Mouse (Mus musculus): Measurements from ENCODE around the gene Mgst2.

Gene Mgst2

DNA sequence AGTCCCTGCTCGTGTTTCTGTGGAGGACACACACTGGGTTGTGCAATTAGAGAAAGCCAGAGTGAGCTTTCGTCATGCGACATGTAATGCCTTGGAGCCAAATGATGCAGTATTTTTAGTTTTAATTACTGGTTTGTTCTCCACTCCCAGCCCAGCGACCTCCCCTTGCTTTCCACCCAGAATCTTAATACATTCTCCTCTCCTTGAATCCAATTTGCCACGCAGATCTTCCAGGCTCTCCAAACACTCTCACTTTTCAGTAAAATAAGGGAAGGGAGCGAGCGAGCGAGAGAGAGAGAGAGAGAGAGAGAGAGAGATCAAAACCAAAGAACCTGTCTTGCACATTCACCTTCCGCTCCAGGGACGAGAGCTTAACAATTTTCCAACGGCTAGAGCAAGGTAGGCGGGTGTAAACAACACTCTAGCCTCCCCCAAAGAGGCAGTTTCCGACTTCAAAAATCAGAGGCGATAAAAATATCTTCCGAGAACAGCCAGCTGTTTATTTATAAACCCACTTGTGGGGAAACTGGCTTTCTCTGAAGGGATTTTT is 40.6 kb downstream of the Mgst2 start:
- in situ Hi-C loops (cut with MboI, MseI), result no loop called here

DNA sequence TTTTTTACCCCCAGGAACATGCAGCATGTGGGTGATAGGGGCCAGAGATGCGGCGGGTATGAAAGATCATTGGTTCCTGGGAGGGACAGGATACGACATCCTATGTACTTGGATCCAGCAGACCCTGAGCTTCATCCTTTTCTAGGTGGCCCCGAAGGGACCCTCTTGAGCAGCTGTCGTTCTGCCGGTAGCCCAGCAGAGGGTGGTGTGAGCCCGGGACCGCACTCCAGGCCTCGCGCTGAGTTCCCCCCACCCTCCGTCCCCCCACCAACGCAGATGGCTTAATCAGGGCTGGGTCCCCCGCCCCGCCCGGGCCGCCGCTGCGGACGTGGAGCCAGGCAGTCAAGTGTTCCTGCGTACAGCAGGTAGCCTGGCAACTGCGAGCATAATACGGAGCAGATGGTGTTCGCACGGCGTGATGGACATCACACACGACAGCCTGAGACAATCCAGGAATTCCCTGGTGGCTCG is 41.2 kb downstream of the Mgst2 start:
- in situ Hi-C loops (cut with MboI, MseI), result no loop called here

DNA sequence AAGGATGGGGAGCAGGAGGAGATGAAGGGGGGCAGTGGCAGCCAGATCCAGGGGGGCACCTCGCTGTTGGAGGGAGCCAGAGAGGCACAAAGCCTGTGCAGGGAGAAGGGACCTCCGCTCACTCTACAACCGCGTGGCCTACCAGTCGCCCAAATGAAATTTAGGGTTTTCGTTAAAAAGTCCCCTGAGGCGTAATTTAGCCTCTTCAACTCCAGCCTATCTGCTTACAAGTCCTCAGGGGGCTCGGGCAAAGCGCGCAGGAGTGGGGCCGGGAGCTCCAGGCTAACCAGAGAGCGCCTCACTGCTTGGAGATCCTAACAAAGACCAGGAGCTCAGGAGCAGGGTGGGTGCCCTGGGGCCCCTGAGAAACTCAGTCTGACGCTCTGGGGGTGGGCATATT is 41.8 kb downstream of the Mgst2 start:
- in situ Hi-C loops (cut with MboI, MseI), result no loop called here

DNA sequence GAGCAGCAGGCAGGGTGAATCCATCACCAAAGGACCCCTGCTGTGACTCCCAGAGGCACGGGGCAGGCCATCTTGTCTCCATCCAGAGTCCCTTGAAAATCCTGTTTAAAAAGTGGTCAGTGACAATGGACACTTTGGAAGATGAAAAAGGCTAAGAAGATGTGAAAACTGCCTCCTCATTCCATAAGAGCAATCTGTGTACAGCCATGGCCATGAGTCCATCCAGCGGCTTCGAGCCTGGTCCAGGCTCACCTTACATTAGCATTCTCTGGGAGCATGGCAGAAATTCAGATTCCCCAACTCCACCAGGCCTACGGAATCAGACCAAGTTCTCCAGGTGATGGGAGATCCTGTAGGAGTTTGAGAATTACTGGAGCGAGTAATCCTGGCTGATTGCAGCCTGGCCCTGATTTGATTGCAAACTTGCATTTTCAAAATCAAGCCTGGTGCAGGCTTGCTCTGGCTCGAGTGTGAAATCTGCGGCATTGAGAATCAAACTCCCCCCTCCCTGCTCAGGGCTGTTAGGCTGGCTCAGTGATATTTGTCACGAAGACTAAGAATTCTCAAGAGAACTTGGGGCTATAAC is 42.6 kb downstream of the Mgst2 start:
- in situ Hi-C loops (cut with MboI, MseI), result no loop called here

DNA sequence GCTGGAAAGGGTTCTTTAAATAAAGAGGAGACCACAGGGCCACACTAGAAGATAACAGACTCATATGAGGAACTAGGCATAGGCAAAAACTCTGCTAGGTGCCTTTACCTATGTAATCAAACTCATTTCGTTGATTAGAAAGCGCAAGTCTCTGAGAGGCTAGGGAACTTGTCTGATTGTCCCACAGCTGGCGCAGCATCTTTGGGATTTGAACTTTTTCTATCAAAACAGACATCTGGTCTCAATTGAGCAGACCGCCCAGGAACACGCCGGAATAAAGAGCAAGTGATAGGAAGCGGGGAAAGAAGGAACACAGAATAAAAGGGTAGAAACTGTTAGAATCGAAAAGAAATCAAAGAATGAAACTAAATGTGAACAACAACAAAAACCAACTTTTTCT is 43.3 kb downstream of the Mgst2 start:
- in situ Hi-C loops (cut with MboI, MseI), result no loop called here

DNA sequence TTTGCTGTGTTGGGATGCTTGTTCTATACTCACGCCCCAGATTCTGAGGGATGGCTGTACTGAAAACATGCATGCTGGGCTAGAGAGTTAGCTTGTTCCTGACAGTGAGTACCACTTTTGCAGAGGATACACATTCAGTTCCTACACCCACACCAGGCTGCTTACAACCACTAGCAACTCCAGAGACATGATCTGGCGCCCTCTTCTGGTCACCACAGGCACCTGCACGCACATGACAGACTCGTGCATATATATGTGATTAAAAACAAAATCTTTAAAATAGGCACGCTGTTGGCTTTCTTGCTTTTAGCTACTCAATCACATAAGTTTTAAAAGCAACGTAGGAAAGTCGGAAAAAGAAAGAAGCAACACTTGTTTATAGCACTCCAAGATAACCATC is 45.1 kb downstream of the Mgst2 start:
- in situ Hi-C loops (cut with MboI, MseI), result loop anchor here (5.0 kb wide), 1 partner anchor 537 kb away; no protein-coding TSS in a partner anchor

DNA sequence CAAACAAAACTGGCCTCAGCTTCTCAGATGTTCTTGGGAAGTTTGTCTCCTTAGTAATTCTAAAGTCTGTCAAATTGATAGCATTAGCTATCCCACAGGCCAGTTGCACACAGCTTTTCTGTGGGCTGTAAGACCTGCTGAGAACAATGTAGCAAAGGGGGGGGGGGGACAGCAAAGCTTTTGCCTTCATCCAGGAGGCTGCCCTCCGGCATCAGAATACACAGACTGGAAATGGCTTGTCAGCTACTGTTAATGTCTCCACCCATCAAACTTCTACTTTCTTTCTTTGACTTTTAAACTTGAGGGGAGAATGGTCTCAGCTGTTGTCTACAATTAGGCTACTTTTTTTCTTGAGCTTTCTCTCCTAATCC is 48.2 kb downstream of the Mgst2 start:
- in situ Hi-C loops (cut with MboI, MseI), result loop anchor here (5.0 kb wide), 1 partner anchor 534 kb away; no protein-coding TSS in a partner anchor

DNA sequence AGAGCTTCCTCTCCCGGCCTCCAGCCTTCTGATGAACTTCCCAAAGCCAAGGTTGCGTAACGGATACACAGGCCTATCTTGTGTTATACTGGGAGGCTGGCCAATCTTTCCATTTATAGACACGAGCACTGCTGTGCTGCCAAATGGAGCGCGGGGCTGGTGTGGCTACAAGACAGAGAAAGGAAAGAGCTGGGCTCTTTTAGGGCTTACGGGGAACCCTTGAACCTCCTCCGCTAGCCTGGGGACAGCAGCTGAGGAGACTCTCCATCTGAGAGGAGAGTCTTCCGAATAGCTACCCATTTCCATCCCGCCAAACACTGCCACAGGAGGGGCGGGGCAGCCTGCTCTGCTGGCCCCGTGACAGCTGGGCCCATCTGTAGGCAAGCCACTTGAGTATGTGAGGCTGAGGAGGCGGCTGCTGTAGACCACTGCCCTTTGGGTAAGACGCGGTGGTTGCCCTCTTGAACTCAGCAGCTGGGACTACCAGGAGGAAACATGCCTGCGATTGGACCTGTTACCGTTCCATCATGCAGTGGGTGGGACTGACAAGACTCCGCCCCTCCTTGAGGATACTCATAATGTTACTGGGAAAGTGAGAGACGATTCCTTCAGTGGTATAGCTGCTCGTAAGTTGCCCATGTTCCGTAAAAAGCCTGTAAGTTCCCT is 48.7 kb downstream of the Mgst2 start:
- in situ Hi-C loops (cut with MboI, MseI), result loop anchor here (5.0 kb wide), 1 partner anchor 533 kb away; no protein-coding TSS in a partner anchor

DNA sequence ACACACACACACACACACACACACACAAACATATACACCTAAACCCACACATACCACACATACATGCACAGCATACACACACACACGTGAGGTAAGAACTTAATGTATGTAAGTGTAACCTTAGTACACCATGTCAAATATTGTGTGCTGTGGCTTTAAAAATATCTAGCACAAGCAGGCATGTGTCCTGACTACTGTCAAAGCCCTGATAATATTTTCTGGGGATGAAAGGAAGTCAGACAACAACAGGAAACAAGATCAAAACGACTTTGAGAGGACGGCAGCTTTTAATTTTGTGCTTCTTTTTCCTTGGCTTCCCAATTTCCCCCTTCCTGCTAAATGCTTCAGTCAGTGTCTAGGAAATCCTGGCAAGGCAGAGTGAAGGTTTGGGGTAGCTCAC is 52.2 kb downstream of the Mgst2 start:
- in situ Hi-C loops (cut with MboI, MseI), result no loop called here

DNA sequence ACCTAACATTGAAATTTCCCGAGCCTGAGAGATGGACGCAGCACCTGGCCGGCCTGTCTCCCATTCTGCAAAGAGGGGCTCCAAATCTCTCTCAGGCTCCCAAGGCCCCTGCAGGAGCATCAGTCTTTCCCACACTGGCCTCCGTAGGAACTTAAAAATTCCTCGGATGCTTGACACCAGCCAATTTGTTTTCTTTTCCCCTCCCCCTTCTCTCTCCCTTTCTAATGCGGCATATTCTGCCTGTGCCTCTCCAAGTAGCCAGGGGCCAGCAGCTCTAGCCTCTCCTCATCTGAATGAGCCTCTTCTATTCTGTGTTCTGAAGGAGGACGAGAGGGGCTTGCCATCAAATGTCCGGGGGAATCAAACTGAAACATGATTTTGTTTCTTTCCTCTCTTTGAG is 53.1 kb downstream of the Mgst2 start:
- in situ Hi-C loops (cut with MboI, MseI), result no loop called here

DNA sequence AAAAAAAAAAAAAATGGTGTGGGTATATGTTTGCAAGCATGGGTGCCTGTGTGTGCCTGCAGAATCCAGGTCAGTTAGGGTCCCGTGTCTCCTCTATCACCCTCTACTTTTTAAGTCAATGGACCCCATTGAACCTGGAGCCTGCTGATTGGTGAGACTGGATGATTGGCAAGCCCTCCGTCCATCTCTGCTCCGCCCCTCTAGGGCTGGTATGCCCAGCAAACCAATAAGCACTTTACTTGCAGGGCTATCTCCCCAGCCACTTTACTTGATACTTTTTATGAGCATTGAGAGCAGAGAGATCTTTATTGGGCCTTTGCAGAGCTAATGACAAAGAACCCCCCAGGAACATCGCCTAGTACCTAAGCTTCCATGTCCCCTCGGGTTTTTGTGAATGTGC is 54.3 kb downstream of the Mgst2 start:
- in situ Hi-C loops (cut with MboI, MseI), result no loop called here

DNA sequence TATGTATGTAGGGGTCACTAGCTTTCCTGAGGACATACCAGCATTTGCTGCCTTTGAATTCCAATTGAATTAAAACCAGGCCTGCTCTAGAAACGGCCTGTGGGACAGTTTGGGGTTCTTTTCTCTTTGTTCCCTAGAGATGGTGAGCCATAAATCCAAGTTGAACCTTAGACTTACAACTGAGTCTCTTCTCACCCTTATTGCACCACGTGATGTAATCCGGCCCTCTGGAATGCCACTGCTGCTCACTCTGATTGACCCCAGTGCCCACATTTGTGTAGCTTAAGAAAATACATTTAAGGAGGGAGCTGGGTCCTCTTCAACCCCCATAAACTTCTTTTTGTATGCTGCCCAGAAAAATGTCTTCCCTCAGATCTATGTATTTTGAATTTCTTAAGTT is 57.3 kb downstream of the Mgst2 start:
- in situ Hi-C loops (cut with MboI, MseI), result no loop called here

DNA sequence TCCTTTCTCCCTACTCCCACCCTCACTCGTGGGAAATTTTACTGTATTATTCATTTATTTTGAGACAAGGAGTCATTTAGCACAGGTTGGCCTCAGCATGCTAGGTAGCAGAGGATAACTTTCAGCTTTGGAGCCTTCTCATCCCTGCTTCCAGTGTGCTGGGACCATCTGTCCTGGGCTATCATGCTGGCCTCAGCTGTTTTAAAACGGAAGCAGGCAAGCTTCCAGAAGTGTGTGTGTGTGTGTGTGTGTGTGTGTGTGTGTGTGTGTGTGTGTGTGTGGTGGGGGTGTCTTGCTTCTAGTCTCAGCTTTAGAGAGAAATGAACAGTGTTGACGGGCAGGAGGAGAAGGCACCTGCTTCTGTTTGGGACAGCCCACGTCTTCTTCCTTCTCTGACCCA is 57.7 kb downstream of the Mgst2 start:
- in situ Hi-C loops (cut with MboI, MseI), result no loop called here

DNA sequence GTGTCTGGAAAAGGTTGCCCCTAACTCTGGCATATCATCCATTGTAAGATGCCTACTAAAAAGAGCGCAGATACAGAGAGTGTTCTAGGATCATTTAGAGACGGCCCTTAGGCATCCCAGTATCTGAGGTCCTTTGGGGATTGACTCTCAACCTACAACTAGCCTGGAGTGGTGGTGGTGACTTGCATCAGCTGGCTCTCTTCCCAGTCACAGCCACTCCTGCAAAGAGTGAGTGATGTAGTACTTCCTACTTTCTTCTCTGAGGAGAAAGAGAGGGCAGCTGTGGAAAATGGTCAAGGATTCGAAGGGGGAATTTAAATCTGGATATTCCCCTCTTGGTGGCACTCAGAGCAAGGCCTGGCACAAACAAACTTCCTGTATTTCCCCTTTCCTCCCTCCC is 59.2 kb downstream of the Mgst2 start:
- in situ Hi-C loops (cut with MboI, MseI), result no loop called here

DNA sequence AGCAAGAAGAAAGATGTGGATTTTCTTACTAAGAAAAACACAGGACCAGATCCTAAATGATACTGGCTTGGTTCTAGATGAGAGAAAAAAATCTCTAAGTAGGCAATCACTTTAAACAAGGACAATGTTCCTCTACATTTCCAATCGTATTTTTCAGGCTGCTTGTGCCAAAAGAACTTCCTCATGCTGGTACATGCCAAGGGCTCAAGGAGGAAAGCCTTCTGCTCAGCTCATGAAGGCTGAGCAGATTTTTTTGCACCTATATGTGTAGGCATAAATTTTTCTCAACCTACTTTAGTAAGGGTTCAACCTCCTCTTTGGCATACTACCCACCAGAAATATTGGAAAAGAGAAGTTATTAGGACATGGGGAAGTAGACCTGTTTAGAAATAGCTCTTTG is 59.8 kb downstream of the Mgst2 start:
- in situ Hi-C loops (cut with MboI, MseI), result no loop called here

DNA sequence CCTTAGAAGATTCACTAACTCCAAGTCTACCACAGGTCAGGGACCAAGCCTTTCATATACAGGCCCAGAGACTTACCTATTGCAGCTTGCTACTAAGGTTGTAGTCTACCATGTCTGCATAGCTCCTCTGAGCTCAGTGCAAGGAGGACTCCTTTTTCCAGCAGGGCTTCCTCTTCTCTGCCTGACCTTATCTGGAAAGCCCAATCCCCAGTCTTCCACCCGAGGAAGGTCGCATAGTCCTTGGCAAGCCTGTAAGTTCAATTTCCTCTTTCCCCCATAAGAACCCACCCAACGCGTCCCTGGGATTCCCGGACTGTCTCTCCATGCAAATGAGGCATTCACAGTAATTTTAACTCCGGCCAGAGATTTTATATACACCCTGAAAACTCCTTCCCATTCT is 66.1 kb downstream of the Mgst2 start:
- in situ Hi-C loops (cut with MboI, MseI), result no loop called here

DNA sequence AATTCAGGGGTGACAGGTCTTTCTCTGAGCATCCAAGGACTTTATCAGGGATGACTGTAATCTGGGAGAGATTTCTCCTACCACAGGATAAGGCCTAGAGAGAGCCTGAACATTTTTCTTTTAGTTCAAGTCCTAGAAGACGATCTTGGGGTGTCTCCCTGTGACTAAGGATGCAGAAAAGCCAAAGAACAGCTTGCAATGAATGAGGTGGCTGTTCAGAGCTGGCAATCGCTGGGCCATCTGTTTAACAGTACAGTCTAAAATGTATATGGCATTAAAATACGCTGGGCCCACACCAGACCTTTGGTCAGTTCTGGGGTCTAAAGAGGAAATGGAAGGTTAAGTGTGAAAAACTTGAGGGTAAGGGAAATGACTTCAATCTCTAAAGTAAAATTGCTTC is 67.3 kb downstream of the Mgst2 start:
- in situ Hi-C loops (cut with MboI, MseI), result no loop called here

DNA sequence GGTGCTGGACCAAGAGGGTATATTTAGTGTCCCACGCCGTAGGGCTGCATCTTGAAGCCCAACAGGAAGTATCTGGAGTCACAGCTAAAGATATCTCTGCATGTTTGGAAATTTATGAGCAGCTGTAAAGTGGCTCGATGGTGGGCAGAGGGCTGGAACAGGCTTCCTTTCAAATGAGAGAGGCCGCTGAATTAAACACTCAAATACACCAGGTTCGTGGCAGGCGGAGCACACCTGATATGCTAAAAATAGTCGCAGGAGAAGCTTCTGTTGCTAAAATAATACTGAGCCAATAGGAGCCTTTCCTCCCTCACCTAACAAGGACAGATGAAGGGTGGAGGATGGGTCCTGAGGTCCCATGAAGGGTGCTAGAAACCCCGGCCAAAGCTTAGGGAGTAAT is 67.8 kb downstream of the Mgst2 start:
- in situ Hi-C loops (cut with MboI, MseI), result no loop called here

DNA sequence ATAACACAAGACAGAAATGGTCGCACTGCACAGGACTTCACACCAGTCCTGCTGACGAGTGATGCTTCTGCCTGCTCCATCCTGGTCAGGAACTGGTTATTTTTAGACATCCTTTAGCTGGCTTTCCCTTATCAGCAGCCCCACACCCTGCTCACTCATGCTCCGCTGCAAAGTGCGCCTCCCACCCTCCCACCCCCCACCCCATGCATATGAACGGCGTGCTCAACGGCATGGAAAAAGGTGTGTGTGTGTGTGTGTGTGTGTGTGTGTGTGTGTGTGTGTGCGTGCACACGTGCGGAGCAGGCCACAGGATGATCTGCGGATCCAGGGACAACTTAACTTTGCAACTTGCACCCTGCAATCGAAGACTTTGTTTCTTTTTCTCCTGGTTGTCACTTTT is 68.3 kb downstream of the Mgst2 start:
- in situ Hi-C loops (cut with MboI, MseI), result no loop called here

DNA sequence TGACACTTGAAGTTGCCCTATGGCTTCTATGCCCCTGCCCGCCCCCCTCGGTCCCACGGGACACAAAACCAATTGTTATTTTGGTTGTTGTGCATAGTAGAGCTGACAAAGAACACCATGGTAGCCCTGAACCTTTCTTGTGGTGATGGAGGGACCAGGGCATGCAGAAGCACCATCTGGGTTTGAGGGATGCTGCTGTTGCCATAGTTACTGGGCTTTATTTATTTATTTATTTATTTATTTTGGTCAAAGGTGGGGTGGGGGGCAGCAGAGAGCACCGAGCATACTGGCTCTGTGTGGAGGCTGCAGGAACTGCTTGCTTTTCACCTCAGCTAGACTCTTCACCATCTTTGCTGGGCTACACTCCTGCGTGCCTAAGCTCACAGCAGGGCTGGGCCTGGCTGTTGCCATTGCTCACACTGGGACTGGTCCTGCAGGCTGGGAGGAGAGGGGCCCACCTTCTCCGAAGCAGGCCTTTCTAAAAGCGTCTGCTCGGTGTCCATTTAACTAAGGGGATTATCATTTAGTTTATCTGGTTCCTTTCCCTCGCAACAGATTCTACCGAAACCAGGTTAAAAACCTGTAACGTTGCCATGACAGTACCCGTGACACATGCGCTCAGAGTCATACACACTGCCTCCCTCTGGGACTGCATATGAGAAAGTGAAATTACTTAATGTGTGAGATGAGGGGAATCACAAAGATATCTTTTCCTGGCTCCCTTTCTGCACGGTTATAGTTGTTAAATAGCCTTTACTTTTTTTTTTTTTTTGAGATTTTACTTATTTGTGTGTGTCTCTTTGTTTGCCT is 69.2 kb downstream of the Mgst2 start:
- in situ Hi-C loops (cut with MboI, MseI), result no loop called here

DNA sequence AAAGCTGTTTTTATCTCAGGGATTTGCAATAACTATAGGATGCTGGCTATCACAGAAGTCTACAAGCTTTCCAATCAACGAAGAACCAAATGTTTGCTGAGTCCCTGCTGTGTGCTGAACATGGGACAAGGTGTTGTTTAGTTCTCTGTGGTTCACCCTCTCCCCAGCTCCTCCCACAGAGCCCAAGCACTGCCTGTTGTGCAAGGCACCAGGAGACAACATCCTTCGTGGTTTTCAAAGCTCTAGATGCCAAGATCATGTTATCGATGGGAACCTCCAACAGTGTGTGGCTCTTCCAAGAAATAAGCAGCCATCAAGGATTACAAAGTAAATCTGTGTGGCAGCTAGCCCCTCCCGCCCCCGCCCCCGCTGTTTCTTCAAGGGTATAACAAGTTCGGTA is 70.5 kb downstream of the Mgst2 start:
- in situ Hi-C loops (cut with MboI, MseI), result no loop called here

DNA sequence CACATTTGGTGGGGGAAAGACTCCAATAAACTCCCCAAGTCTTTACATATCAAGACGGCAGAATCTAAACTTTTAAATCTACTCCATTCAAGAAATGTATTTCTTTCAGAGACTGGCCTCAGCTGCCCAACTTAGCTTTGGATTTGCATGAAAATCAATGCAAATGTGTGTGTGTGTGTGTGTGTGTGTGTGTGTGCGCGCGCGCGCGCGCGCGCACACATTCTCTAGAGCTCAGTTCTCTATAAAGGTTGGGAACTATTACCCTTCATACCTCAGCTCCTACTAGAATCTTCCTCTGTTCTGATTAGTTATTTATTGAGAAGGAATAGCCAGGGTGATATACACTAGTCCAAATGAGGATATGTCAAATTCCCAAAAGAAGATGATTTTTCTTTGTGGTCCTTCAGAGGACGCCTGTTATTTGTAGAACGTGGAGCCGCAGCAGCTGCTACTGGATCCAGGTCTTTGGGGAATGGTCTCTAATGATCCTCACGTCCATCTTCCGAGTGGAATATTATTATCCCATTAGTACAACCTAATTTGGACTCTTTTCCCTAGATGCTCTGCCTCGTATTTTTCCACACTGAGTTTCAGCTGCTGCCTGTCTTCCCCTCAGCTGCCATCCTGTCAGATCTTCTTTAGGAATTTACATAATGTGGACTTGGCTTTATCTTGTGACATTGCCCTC is 71.9 kb downstream of the Mgst2 start:
- in situ Hi-C loops (cut with MboI, MseI), result no loop called here
